Mouse (Mus musculus): Measurements from ENCODE around the gene Lrrc4. TPM values are rescaled to one million over a fixed set of nuclear protein-coding genes. Genes with fewer than 3 reads are reported as not detected.

The Lrrc4 gene
- polyA plus RNA-seq, 1 experiment from 2014 or later: 0.40 TPM

GRCm38 (mm10) chr6:28629866-28630265, 201.7 kb downstream of the Lrrc4 start:
- Histone ChIP-seq H3K9ac (no peak overlapping the region), H3K27ac (replicated peaks) (no peak overlapping the region), H3K27me3 (replicated peaks) (no peaks in the 10 kb centered on the region), H3K4me2 (no peak overlapping the region), H3K4me1 (peaks cover 35% of the 10 kb centered on the region), H3K36me3 (peaks cover 10% of the 10 kb centered on the region), H3K9me3 (no peaks in the 10 kb centered on the region), H3K4me3 (no peak overlapping the region)
- ATAC-seq (ENCODE audit: extremely low read depth, insufficient number of reproducible peaks, low FRiP score, low TSS enrichment): no peak
- 83% methylated on average over 2 of the region's 2 CpGs for WGBS

GRCm38 (mm10) chr6:28628408-28628807, 203.1 kb downstream of the Lrrc4 start:
- Histone ChIP-seq H3K4me2 (no peak overlapping the region), H3K9me3 (no peaks in the 10 kb centered on the region), H3K9ac (no peak overlapping the region), H3K4me3 (no peak overlapping the region), H3K27me3 (replicated peaks) (no peaks in the 10 kb centered on the region), H3K36me3 (peaks cover 10% of the 10 kb centered on the region), H3K4me1 (peaks cover 27% of the 10 kb centered on the region), H3K27ac (replicated peaks) (no peak overlapping the region)
- ATAC-seq (ENCODE audit: extremely low read depth, insufficient number of reproducible peaks, low FRiP score, low TSS enrichment): no peak
- WGBS: 44% methylated on average over 1 of the region's 1 CpGs

- H3K27me3 ChIP-seq (replicated peaks): no peaks in the 10 kb centered on the region
- H3K27ac ChIP-seq (replicated peaks): peak overlapping the region; percentile 24; the same call in 1 of the 2 replicates
Measured at GRCm38 (mm10) chr6:28622963-28623362, 208.6 kb downstream of the Lrrc4 start.

GRCm38 (mm10) chr6:28622522-28622921, 209.0 kb downstream of the Lrrc4 start:
- ATAC-seq (ENCODE audit: extremely low read depth, insufficient number of reproducible peaks, low FRiP score, low TSS enrichment): no peak
- 8% methylated on average over 6 of the region's 6 CpGs for WGBS

More at GRCm38 (mm10) chr6:28622963-28623362, 208.6 kb downstream of the Lrrc4 start:
- ATAC-seq (ENCODE audit: extremely low read depth, insufficient number of reproducible peaks, low FRiP score, low TSS enrichment): no peak
- H3K9me3 ChIP-seq: no peaks in the 10 kb centered on the region
- H3K4me1 ChIP-seq: peaks cover 52% of the 10 kb centered on the region
- peaks cover 10% of the 10 kb centered on the region for H3K36me3 ChIP-seq
- 66% methylated on average over 3 of the region's 3 CpGs for WGBS
- peak overlapping the region; percentile 11; the same call in 1 of the 2 replicates for H3K4me2 ChIP-seq
- no peak overlapping the region for H3K9ac ChIP-seq
- H3K4me3 ChIP-seq: no peak overlapping the region

GRCm38 (mm10) chr6:28621961-28622360, 209.6 kb downstream of the Lrrc4 start:
- H3K27me3 ChIP-seq (replicated peaks): no peaks in the 10 kb centered on the region
- H3K4me1 ChIP-seq: peaks cover 55% of the 10 kb centered on the region
- H3K9me3 ChIP-seq: no peaks in the 10 kb centered on the region
- no peak overlapping the region for H3K4me3 ChIP-seq
- no peak overlapping the region for H3K4me2 ChIP-seq
- H3K36me3 ChIP-seq: peaks cover 10% of the 10 kb centered on the region
- H3K9ac ChIP-seq: no peak overlapping the region
- ATAC-seq (ENCODE audit: extremely low read depth, insufficient number of reproducible peaks, low FRiP score, low TSS enrichment): no peak
- 69% methylated on average over 5 of the region's 5 CpGs for WGBS
- peak overlapping the region; percentile 67 for H3K27ac ChIP-seq (replicated peaks)

More at GRCm38 (mm10) chr6:28622522-28622921, 209.0 kb downstream of the Lrrc4 start:
- Histone ChIP-seq H3K9ac (no peak overlapping the region), H3K36me3 (peaks cover 10% of the 10 kb centered on the region), H3K4me3 (no peak overlapping the region), H3K27me3 (replicated peaks) (no peaks in the 10 kb centered on the region), H3K9me3 (no peaks in the 10 kb centered on the region), H3K4me2 (peak overlapping the region; percentile 11; the same call in 1 of the 2 replicates), H3K27ac (replicated peaks) (peak overlapping the region; percentile 67), H3K4me1 (peaks cover 55% of the 10 kb centered on the region)

- H3K4me3 ChIP-seq: no peak overlapping the region
- H3K27ac ChIP-seq (replicated peaks): no peak overlapping the region
- no peak for ATAC-seq (ENCODE audit: extremely low read depth, insufficient number of reproducible peaks, low FRiP score, low TSS enrichment)
Measured at GRCm38 (mm10) chr6:28621431-28621830, 210.1 kb downstream of the Lrrc4 start.

GRCm38 (mm10) chr6:28618751-28619153, 212.8 kb downstream of the Lrrc4 start:
- H3K36me3 ChIP-seq: no peaks in the 10 kb centered on the region
- H3K9ac ChIP-seq: no peak overlapping the region
- no peak overlapping the region for H3K4me3 ChIP-seq
- no peaks in the 10 kb centered on the region for H3K27me3 ChIP-seq (replicated peaks)
- ATAC-seq (ENCODE audit: extremely low read depth, insufficient number of reproducible peaks, low FRiP score, low TSS enrichment): peak; percentile 35; the same call in 1 of the 2 replicates
- H3K4me2 ChIP-seq: peak overlapping the region; percentile 49
- WGBS: 8% methylated on average over 7 of the region's 7 CpGs
- H3K4me1 ChIP-seq: peaks cover 55% of the 10 kb centered on the region
- peak overlapping the region; percentile 86 for H3K27ac ChIP-seq (replicated peaks)
- no peaks in the 10 kb centered on the region for H3K9me3 ChIP-seq

More at GRCm38 (mm10) chr6:28621431-28621830, 210.1 kb downstream of the Lrrc4 start:
- Histone ChIP-seq H3K9me3 (no peaks in the 10 kb centered on the region), H3K27me3 (replicated peaks) (no peaks in the 10 kb centered on the region), H3K4me1 (peaks cover 55% of the 10 kb centered on the region), H3K36me3 (peaks cover 6% of the 10 kb centered on the region), H3K9ac (no peak overlapping the region), H3K4me2 (no peak overlapping the region)
- 34% methylated on average over 4 of the region's 4 CpGs for WGBS

GRCm38 (mm10) chr6:28618299-28618698, 213.2 kb downstream of the Lrrc4 start:
- no peaks in the 10 kb centered on the region for H3K36me3 ChIP-seq
- 43% methylated on average over 3 of the region's 3 CpGs for WGBS
- H3K4me2 ChIP-seq: peak overlapping the region; percentile 49
- peak overlapping the region; percentile 86 for H3K27ac ChIP-seq (replicated peaks)
- H3K4me1 ChIP-seq: peaks cover 50% of the 10 kb centered on the region
- H3K27me3 ChIP-seq (replicated peaks): no peaks in the 10 kb centered on the region
- ATAC-seq (ENCODE audit: extremely low read depth, insufficient number of reproducible peaks, low FRiP score, low TSS enrichment): no peak
- H3K9ac ChIP-seq: no peak overlapping the region
- no peak overlapping the region for H3K4me3 ChIP-seq
- H3K9me3 ChIP-seq: no peaks in the 10 kb centered on the region

- no peak overlapping the region for H3K9ac ChIP-seq
- H3K4me2 ChIP-seq: no peak overlapping the region
- no peak overlapping the region for H3K27ac ChIP-seq (replicated peaks)
- H3K4me1 ChIP-seq: peaks cover 27% of the 10 kb centered on the region
- WGBS: 68% methylated on average over 3 of the region's 3 CpGs
- no peak for ATAC-seq (ENCODE audit: extremely low read depth, insufficient number of reproducible peaks, low FRiP score, low TSS enrichment)
- no peaks in the 10 kb centered on the region for H3K27me3 ChIP-seq (replicated peaks)
- no peak overlapping the region for H3K4me3 ChIP-seq
- H3K36me3 ChIP-seq: no peaks in the 10 kb centered on the region
- H3K9me3 ChIP-seq: no peaks in the 10 kb centered on the region
Measured at GRCm38 (mm10) chr6:28615966-28616365, 215.6 kb downstream of the Lrrc4 start.

GRCm38 (mm10) chr6:28615408-28615807, 216.1 kb downstream of the Lrrc4 start:
- Histone ChIP-seq H3K27ac (replicated peaks) (no peak overlapping the region), H3K4me2 (no peak overlapping the region), H3K27me3 (replicated peaks) (no peaks in the 10 kb centered on the region), H3K9ac (no peak overlapping the region), H3K4me3 (no peak overlapping the region), H3K9me3 (no peaks in the 10 kb centered on the region), H3K36me3 (no peaks in the 10 kb centered on the region), H3K4me1 (peaks cover 25% of the 10 kb centered on the region)
- WGBS: 80% methylated on average over 3 of the region's 3 CpGs
- no peak for ATAC-seq (ENCODE audit: extremely low read depth, insufficient number of reproducible peaks, low FRiP score, low TSS enrichment)

- no peak for ATAC-seq (ENCODE audit: extremely low read depth, insufficient number of reproducible peaks, low FRiP score, low TSS enrichment)
- Histone ChIP-seq H3K4me2 (no peak overlapping the region), H3K36me3 (no peaks in the 10 kb centered on the region), H3K9me3 (no peaks in the 10 kb centered on the region), H3K4me1 (peaks cover 22% of the 10 kb centered on the region), H3K9ac (no peak overlapping the region), H3K4me3 (no peak overlapping the region), H3K27me3 (replicated peaks) (no peaks in the 10 kb centered on the region), H3K27ac (replicated peaks) (no peak overlapping the region)
- WGBS: 97% methylated on average over 4 of the region's 4 CpGs
Measured at GRCm38 (mm10) chr6:28614856-28615255, 216.7 kb downstream of the Lrrc4 start.

- Histone ChIP-seq H3K9me3 (no peaks in the 10 kb centered on the region), H3K27me3 (replicated peaks) (no peaks in the 10 kb centered on the region), H3K4me2 (no peak overlapping the region), H3K36me3 (no peaks in the 10 kb centered on the region), H3K9ac (no peak overlapping the region), H3K27ac (replicated peaks) (no peak overlapping the region), H3K4me1 (peaks cover 8% of the 10 kb centered on the region), H3K4me3 (no peak overlapping the region)
- WGBS: 78% methylated on average over 4 of the region's 4 CpGs
- ATAC-seq (ENCODE audit: extremely low read depth, insufficient number of reproducible peaks, low FRiP score, low TSS enrichment): no peak
Measured at GRCm38 (mm10) chr6:28613441-28613840, 218.1 kb downstream of the Lrrc4 start.
